Mouse (Mus musculus): ENCODE measurements around the gene Tsc2. TPM values are rescaled to one million over a fixed set of nuclear protein-coding genes. Genes with fewer than 3 reads are reported as not detected.

Tsc2 gene
- polyA plus RNA-seq, 1 experiment from 2014 or later: 68.8 TPM

- Histone ChIP-seq H3K9ac (replicated peaks) (no peak overlapping the region), H3K27me3 (replicated peaks) (no peaks in the 10 kb centered on the region), H3K36me3 (peaks cover 8% of the 10 kb centered on the region), H3K4me2 (no peak overlapping the region), H3K4me3 (replicated peaks) (no peak overlapping the region), H3K9me3 (replicated peaks) (no peaks in the 10 kb centered on the region), H3K4me1 (peaks cover 23% of the 10 kb centered on the region), H3K27ac (replicated peaks) (no peak overlapping the region; the same call in 1 of the 2 replicates)
- 83% methylated on average over 3 of the region's 3 CpGs for WGBS
- ATAC-seq (ENCODE audit: low FRiP score): no peak
These were observed 13.5 kb upstream of the Tsc2 start for GRCm38 (mm10) chr17:24645916-24646315.

DNA sequence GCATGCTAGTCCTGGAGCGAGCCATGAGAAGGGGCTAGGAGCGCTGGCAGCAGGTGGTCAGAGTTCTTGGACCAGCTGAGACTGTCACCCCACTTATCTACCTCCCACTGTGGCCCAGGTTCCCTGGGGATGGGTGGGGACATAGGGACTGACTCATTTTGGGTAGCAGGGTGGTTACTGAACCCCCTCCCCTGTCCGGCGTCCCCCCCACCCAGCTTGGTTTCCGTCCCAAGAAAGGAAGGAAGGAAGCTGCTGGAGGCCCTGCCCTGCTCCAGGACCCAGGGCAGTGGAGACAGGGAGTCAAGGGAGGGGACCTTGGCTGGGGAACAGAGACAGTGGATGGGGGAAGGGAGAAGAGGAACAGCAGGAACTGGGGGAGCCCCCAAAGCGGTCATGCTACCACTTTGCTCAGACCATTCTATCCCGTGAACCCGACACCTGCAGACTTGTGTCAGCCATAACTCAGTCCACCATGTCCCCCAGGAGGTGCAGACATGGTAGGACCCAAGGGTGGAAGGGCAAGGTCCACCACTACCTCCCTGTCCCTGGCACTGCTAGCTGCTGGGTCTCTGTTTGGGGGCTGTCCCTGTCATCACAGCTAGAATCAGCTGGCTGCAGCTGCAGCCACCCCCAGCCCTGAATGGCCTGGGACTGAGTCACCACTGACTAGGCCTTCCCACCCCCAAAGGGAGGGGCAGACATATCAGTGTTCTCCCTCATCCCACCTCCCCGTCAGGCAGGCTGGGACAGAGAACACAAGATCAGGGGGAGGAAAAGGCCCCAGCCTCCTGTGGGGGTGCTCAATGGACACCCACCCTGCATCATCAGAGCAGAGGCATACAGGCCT, 12.7 kb upstream of the Tsc2 start:
- Histone ChIP-seq H3K27ac (replicated peaks) (peak overlapping the region; percentile 29; the same call in 1 of the 2 replicates), H3K27me3 (replicated peaks) (no peaks in the 10 kb centered on the region), H3K36me3 (peaks cover 13% of the 10 kb centered on the region), H3K4me1 (peaks cover 17% of the 10 kb centered on the region), H3K9me3 (replicated peaks) (no peaks in the 10 kb centered on the region), H3K9ac (replicated peaks) (no peak overlapping the region), H3K4me3 (replicated peaks) (no peak overlapping the region), H3K4me2 (0 out of 2 replicates have a peak overlapping the region, but pooled peaks have one; percentile 3)
- ATAC-seq (ENCODE audit: low FRiP score): no peak
- 78% methylated on average over 9 of the region's 9 CpGs for WGBS

DNA sequence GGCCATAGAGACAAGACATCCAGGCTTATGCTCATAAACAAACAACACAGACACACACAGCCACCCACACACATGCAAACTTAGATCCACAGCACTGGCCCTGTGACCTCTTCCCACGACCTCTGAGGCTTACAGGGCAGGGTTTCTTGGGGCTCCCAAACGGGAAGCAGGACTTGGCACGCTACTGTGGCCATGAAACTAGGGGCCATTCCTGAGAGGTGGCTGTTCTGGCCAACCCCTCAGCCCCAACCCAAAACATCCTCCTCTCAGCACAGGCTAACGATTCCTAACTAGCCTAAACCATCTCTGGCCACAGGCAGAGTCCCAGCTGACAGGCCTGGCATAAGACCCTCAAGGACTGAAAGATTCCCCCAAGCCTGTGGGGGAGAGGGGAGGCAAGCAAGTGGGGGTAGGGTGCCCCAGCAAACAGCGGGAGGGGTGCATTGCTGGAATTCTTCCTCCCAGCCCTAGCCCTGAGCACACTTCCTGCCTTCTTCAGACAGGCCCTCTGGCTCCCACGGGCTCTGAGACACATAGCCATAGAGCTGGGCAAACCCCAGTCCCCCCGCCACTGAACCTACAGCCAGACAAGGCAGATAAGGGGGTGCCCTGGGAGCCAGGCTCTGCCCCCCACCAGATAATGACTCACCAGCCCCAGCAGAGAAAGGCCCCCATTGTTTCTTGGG, 11.7 kb upstream of the Tsc2 start:
- H3K36me3 ChIP-seq: peaks cover 13% of the 10 kb centered on the region
- no peak overlapping the region for H3K9ac ChIP-seq (replicated peaks)
- ATAC-seq (ENCODE audit: low FRiP score): no peak
- WGBS: 39% methylated on average over 7 of the region's 7 CpGs
- 0 out of 2 replicates have a peak overlapping the region, but pooled peaks have one; percentile 3 for H3K4me2 ChIP-seq
- H3K27me3 ChIP-seq (replicated peaks): no peaks in the 10 kb centered on the region
- H3K9me3 ChIP-seq (replicated peaks): no peaks in the 10 kb centered on the region
- peaks cover 18% of the 10 kb centered on the region for H3K4me1 ChIP-seq
- no peak overlapping the region for H3K4me3 ChIP-seq (replicated peaks)
- H3K27ac ChIP-seq (replicated peaks): peak overlapping the region; percentile 29

DNA sequence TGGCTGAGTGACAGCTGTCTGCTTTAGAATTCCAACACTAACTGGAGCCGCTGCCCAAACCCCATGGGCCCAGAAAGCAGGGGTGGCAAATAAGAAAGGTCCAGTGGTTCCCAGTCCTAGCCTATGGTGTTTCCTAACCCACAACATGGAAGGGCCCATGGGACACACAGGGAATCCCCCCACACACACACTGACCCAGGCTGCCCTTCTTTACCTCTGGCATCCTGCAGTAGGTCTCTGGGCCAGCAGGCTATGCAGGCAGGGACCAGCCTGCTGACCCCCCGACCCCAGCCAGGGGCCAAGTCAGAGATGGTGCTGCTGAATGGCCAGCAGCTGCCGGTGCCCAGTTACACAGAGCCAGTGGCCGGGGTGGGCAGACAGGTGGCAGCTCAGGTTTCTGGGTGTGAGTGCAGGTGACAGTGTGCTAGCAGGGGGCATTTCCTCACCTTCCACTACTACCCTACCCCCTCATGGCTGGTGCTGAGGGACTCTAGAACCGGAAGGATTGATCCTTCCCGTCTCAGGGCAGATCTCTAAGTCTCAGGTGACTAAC, 10.4 kb upstream of the Tsc2 start:
- peaks cover 19% of the 10 kb centered on the region for H3K36me3 ChIP-seq
- ATAC-seq (ENCODE audit: low FRiP score): no peak
- H3K4me3 ChIP-seq (replicated peaks): no peak overlapping the region
- peaks cover 7% of the 10 kb centered on the region for H3K4me1 ChIP-seq
- no peak overlapping the region for H3K9ac ChIP-seq (replicated peaks)
- H3K27ac ChIP-seq (replicated peaks): no peak overlapping the region
- no peak overlapping the region for H3K4me2 ChIP-seq
- H3K9me3 ChIP-seq (replicated peaks): no peaks in the 10 kb centered on the region
- 82% methylated on average over 6 of the region's 6 CpGs for WGBS
- no peaks in the 10 kb centered on the region for H3K27me3 ChIP-seq (replicated peaks)

DNA sequence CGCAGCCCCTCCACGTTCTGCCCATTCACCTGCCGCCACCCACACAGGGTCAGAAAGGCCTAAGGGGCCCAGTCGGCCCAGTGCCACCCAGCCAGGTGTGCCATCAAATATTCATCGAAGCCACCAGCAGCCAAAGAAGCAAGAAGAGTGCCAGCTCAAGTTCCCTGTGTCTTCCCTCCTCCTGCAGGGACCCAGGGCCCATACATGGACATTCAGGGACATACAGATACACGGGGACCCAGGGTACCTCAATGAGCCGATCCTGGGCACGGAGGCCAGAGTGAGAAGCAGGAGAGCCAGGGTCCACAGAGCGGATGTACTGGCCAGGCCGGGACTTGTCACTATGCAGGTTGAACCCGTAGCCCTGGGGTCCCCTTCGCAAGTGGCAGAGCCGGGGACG, 9.5 kb upstream of the Tsc2 start:
- Histone ChIP-seq H3K4me3 (replicated peaks) (no peak overlapping the region), H3K9me3 (replicated peaks) (no peaks in the 10 kb centered on the region), H3K36me3 (peaks cover 19% of the 10 kb centered on the region), H3K4me1 (peaks cover 7% of the 10 kb centered on the region), H3K27ac (replicated peaks) (no peak overlapping the region), H3K9ac (replicated peaks) (no peak overlapping the region), H3K27me3 (replicated peaks) (no peaks in the 10 kb centered on the region), H3K4me2 (no peak overlapping the region)
- ATAC-seq (ENCODE audit: low FRiP score): no peak
- WGBS: 92% methylated on average over 14 of the region's 14 CpGs

DNA sequence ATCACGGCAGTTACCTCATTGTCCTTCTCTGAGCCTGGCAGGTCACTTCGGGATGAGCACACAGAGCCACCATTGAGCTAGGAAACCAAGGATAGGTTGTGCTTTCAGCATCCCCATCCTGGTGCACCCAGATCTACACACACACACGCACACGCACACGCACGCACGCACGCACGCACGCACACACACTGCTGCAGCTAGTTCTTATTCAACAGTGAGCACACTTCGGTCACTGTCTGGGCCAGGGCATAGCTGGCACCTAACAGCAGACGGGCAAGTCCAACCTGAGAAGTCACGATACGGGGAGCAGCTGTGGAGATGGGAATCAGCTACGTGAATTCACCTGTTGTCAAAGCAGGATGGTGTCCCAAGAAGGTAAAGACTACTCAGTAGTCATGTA, 8.2 kb upstream of the Tsc2 start:
- H3K27me3 ChIP-seq (replicated peaks): no peaks in the 10 kb centered on the region
- 97% methylated on average over 15 of the region's 15 CpGs for WGBS

DNA sequence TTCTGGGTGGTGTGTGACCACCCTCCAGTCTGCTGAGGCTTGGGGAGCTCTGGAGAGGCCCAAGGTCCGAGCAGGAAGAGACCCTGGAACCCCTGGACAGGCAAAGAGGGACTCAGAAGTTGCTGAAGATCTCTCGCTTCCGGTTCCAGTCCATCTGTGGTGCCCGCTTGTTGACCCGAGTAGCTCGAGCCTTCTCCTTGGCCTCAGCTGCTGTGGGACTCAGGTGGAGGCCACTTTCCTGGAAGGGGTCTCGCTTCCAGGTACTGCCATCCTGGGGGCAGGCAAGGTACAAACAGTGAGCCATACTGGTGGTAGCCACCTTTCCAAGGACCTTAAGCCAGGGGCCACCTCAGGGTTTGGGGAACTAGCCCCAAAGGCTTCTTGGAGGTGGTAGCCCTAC, 7.7 kb upstream of the Tsc2 start:
- no peak for ATAC-seq (ENCODE audit: low FRiP score)
- WGBS: 90% methylated on average over 7 of the region's 7 CpGs
- Histone ChIP-seq H3K9me3 (replicated peaks) (no peaks in the 10 kb centered on the region), H3K9ac (replicated peaks) (no peak overlapping the region), H3K4me1 (peaks cover 7% of the 10 kb centered on the region), H3K4me2 (no peak overlapping the region), H3K27me3 (replicated peaks) (no peaks in the 10 kb centered on the region), H3K36me3 (peaks cover 19% of the 10 kb centered on the region), H3K4me3 (replicated peaks) (no peak overlapping the region), H3K27ac (replicated peaks) (peak overlapping the region; percentile 41; the same call in 1 of the 2 replicates)

More for the DNA sequence above, 8.2 kb upstream of the Tsc2 start:
- Histone ChIP-seq H3K27ac (replicated peaks) (no peak overlapping the region), H3K4me1 (peaks cover 7% of the 10 kb centered on the region), H3K9me3 (replicated peaks) (no peaks in the 10 kb centered on the region), H3K4me2 (no peak overlapping the region), H3K36me3 (peaks cover 19% of the 10 kb centered on the region), H3K9ac (replicated peaks) (no peak overlapping the region), H3K4me3 (replicated peaks) (no peak overlapping the region)
- no peak for ATAC-seq (ENCODE audit: low FRiP score)

- Histone ChIP-seq H3K27me3 (replicated peaks) (no peaks in the 10 kb centered on the region), H3K36me3 (peaks cover 19% of the 10 kb centered on the region), H3K4me3 (replicated peaks) (no peak overlapping the region), H3K27ac (replicated peaks) (peak overlapping the region; percentile 41), H3K9ac (replicated peaks) (no peak overlapping the region), H3K9me3 (replicated peaks) (no peaks in the 10 kb centered on the region), H3K4me1 (peaks cover 7% of the 10 kb centered on the region), H3K4me2 (no peak overlapping the region)
- ATAC-seq (ENCODE audit: low FRiP score): no peak
- WGBS: 62% methylated on average over 5 of the region's 5 CpGs
These were observed 7.2 kb upstream of the Tsc2 start for GRCm38 (mm10) chr17:24639571-24639988.

DNA sequence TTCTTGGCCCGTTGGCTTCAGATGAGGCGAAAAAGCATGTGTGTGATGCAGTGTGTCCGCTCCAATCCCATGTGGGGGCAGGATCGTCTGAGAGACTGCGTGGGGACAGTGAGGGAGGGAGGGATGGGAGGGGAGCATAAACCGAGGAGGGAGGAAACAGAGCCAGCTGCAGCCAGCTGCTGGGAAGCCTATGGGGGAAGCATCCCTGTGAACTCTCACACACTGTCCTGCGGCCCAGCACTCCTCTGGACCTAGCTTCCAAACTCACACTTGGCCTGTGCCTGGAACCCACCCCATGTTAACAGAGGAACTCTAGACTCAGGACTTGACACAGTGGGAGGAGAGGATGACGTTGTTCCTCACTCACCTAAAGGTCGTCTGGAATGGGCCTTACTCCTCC, 6.4 kb upstream of the Tsc2 start:
- Histone ChIP-seq H3K36me3 (peaks cover 19% of the 10 kb centered on the region), H3K27ac (replicated peaks) (peak overlapping the region; percentile 41), H3K27me3 (replicated peaks) (no peaks in the 10 kb centered on the region), H3K9ac (replicated peaks) (no peak overlapping the region), H3K4me2 (no peak overlapping the region), H3K4me1 (peaks cover 10% of the 10 kb centered on the region), H3K9me3 (replicated peaks) (no peaks in the 10 kb centered on the region), H3K4me3 (replicated peaks) (no peak overlapping the region)
- ATAC-seq (ENCODE audit: low FRiP score): no peak
- 73% methylated on average over 9 of the region's 9 CpGs for WGBS

DNA sequence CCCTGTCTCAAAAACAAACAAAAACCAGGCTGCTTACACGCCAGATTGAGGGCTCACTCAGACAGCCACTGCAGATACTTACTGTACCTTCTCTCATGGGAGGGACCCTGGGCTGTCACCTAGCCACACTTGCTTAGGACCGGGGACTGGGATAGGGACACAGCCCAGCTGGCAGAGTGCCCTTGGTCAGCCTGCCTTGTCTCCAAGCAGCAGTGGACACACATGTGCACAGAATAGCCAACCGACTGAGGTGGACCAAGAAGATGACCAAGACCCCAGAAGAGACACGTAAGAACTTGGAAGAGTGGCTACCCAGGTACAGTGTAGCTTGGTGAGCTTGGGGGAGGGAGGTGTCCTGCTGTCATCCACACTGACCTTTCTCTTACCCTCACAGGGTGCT, 5.8 kb upstream of the Tsc2 start:
- H3K9me3 ChIP-seq (replicated peaks): no peaks in the 10 kb centered on the region
- peaks cover 16% of the 10 kb centered on the region for H3K4me1 ChIP-seq
- no peak overlapping the region for H3K4me3 ChIP-seq (replicated peaks)
- no peak overlapping the region for H3K4me2 ChIP-seq
- H3K36me3 ChIP-seq: peaks cover 19% of the 10 kb centered on the region
- no peak overlapping the region for H3K9ac ChIP-seq (replicated peaks)
- H3K27me3 ChIP-seq (replicated peaks): no peaks in the 10 kb centered on the region
- H3K27ac ChIP-seq (replicated peaks): no peak overlapping the region
- 88% methylated on average over 4 of the region's 4 CpGs for WGBS
- ATAC-seq (ENCODE audit: low FRiP score): no peak

DNA sequence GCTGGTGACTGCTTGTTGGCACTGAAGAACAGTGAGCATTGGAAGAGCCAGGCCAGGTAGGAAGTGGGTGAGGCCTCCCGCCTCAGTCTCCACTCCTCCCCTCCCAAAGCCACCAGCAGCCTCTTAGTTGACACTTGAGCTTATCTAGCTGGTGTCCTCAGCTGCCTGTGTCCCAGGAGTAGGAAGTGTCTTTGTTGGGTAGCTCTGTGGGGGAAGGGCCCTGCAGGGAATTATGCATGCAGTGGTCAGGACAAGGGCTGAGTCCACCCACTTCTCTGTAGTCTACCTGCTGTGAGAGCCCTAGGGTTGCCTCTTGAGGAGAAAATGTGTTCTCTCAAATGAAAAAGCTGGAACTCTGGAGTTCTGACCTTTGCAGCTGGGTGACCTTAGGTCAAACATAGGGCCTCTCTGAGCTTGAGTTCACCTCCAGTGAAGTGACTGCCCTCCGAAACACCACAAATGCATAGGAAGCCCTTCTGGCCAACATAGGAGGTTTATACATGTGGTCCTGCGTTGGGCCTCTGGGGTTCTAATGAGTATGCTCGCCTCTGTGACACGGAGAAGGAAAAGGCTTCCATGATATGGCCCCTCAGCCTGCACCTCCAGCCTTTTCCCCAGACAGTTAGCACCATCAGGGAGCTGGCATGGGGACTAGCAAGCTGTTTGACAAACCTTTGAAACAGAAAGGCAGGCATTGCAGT, 4.5 kb upstream of the Tsc2 start:
- WGBS: 68% methylated on average over 5 of the region's 5 CpGs
- H3K4me3 ChIP-seq (replicated peaks): no peak overlapping the region
- peaks cover 17% of the 10 kb centered on the region for H3K36me3 ChIP-seq
- no peaks in the 10 kb centered on the region for H3K27me3 ChIP-seq (replicated peaks)
- no peak overlapping the region for H3K27ac ChIP-seq (replicated peaks)
- no peak for ATAC-seq (ENCODE audit: low FRiP score)
- no peak overlapping the region for H3K9ac ChIP-seq (replicated peaks)
- H3K9me3 ChIP-seq (replicated peaks): no peaks in the 10 kb centered on the region
- H3K4me1 ChIP-seq: peaks cover 25% of the 10 kb centered on the region
- H3K4me2 ChIP-seq: no peak overlapping the region
